Comparison of ENCODE assay signal across 8 mouse cellular contexts in genomic region chr11:5151247-5151630, GRCm38 (mm10). TPM values are rescaled to one million over a fixed set of nuclear protein-coding genes. Genes with fewer than 3 reads are reported as not detected.
DNase-seq lines count a peak whose midpoint lies in the region; ATAC-seq lines count a peak whose summit lies in the region.

No protein-coding gene starts in this region.

- 52% methylated on average over 4 of the region's 4 CpGs for WGBS in heart, embryonic 13.5 days
- 22% methylated on average over 4 of the region's 4 CpGs for WGBS in embryonic facial prominence, embryonic 10.5 days
- 31% methylated on average over 4 of the region's 4 CpGs for WGBS in intestine, embryonic 15.5 days
- 6% methylated on average over 4 of the region's 4 CpGs for WGBS in midbrain, embryonic 11.5 days

- H3K9me3 ChIP-seq in heart, embryonic 13.5 days: no peaks in the 10 kb centered on the region
- H3K9me3 ChIP-seq in embryonic facial prominence, embryonic 10.5 days: no peaks in the 10 kb centered on the region
- no peaks in the 10 kb centered on the region for H3K9me3 ChIP-seq in intestine, embryonic 15.5 days
- H3K9me3 ChIP-seq in midbrain, embryonic 11.5 days (ENCODE audit: control insufficient read depth, low read length): no peaks in the 10 kb centered on the region

- H3K4me2 ChIP-seq in heart, embryonic 13.5 days: peak overlapping the region; percentile 96
- peak overlapping the region; percentile 93 for H3K4me2 ChIP-seq in intestine, embryonic 15.5 days (replicated peaks)
- peak overlapping the region; percentile 95 for H3K4me2 ChIP-seq in midbrain, embryonic 11.5 days

- H3K4me3 ChIP-seq in heart, embryonic 13.5 days: peak overlapping the region; percentile 64
- H3K4me3 ChIP-seq in embryonic facial prominence, embryonic 10.5 days: peak overlapping the region; percentile 75
- peak overlapping the region; percentile 60 for H3K4me3 ChIP-seq in intestine, embryonic 15.5 days (replicated peaks)
- peak overlapping the region; percentile 53 for H3K4me3 ChIP-seq in midbrain, embryonic 11.5 days (ENCODE audit: low read depth, low read length)

- no peaks in the 10 kb centered on the region for H3K36me3 ChIP-seq in heart, embryonic 13.5 days
- H3K36me3 ChIP-seq in embryonic facial prominence, embryonic 10.5 days (replicated peaks): no peaks in the 10 kb centered on the region
- H3K36me3 ChIP-seq in intestine, embryonic 15.5 days: no peaks in the 10 kb centered on the region
- no peaks in the 10 kb centered on the region for H3K36me3 ChIP-seq in midbrain, embryonic 11.5 days (ENCODE audit: control insufficient read depth, insufficient read depth, low read length)

- peaks cover 34% of the 10 kb centered on the region for H3K4me1 ChIP-seq in heart, embryonic 13.5 days
- peaks cover 68% of the 10 kb centered on the region for H3K4me1 ChIP-seq in embryonic facial prominence, embryonic 10.5 days
- H3K4me1 ChIP-seq in intestine, embryonic 15.5 days (replicated peaks): peaks cover 44% of the 10 kb centered on the region
- H3K4me1 ChIP-seq in midbrain, embryonic 11.5 days (ENCODE audit: control insufficient read depth, insufficient read depth, low read length): peaks cover 26% of the 10 kb centered on the region

- DNase-seq in heart, postnatal 10 days: no peak
- no peak for DNase-seq in embryonic facial prominence, embryonic 10.5 days (ENCODE audit: low spot score)
- DNase-seq in midbrain, embryonic 11.5 days (ENCODE audit: low spot score, missing footprints): no peak
- DNase-seq in ovary, adult 18-20 months (ENCODE audit: low spot score): no peak
- DNase-seq in urinary bladder, adult 18-20 months (ENCODE audit: low spot score in 2 of 2): no peak
- DNase-seq in frontal cortex, postnatal 25 days (ENCODE audit: low spot score in 2 of 2): no peak

- intact Hi-C loops in heart, postnatal 10 days (cut with DNase I): no loop called here

- no peak overlapping the region for H3K27ac ChIP-seq in heart, embryonic 13.5 days (replicated peaks)
- peak overlapping the region; percentile 88; the same call in 1 of the 2 replicates for H3K27ac ChIP-seq in embryonic facial prominence, embryonic 10.5 days (replicated peaks)
- peak overlapping the region; percentile 54; the same call in 1 of the 2 replicates for H3K27ac ChIP-seq in intestine, embryonic 15.5 days
- no peak overlapping the region for H3K27ac ChIP-seq in midbrain, embryonic 11.5 days (ENCODE audit: low read depth, low read length)

- H3K9ac ChIP-seq in heart, embryonic 13.5 days: peak overlapping the region; percentile 83; the same call in 1 of the 2 replicates
- peak overlapping the region; percentile 81 for H3K9ac ChIP-seq in intestine, embryonic 15.5 days
- H3K9ac ChIP-seq in midbrain, embryonic 11.5 days (ENCODE audit: low read length): peak overlapping the region; percentile 81

- peaks cover 36% of the 10 kb centered on the region for H3K27me3 ChIP-seq in heart, embryonic 13.5 days (replicated peaks)
- peaks cover 62% of the 10 kb centered on the region for H3K27me3 ChIP-seq in embryonic facial prominence, embryonic 10.5 days (replicated peaks; ENCODE audit: low read depth, poor library complexity, severe bottlenecking)
- no peaks in the 10 kb centered on the region for H3K27me3 ChIP-seq in intestine, embryonic 15.5 days (replicated peaks)
- H3K27me3 ChIP-seq in midbrain, embryonic 11.5 days (ENCODE audit: control insufficient read depth, insufficient read depth, low read length): peaks cover 3% of the 10 kb centered on the region; the same call in 1 of the 2 replicates

- no peak for ATAC-seq in heart, embryonic 13.5 days (ENCODE audit: extremely low read depth, insufficient number of reproducible peaks, low FRiP score, low TSS enrichment)
- ATAC-seq in intestine, embryonic 15.5 days: no peak
- ATAC-seq in midbrain, embryonic 11.5 days (ENCODE audit: low FRiP score): no peak; the same call in 1 of the 2 replicates

RNA-seq across cellular contexts. Expression of gene Emid1, which starts 0.8 kb away (rescaled TPM):
- 8.6 and 9.3 TPM in 2 replicates for polyA plus RNA-seq in heart, embryonic 13.5 days (2015; fragmentation: Nextera tagmentation; extraction: Ambion mirVana)
- 1 to 10 TPM; 4.7 to 5.1 TPM for total RNA-seq in heart, postnatal 10 days (2021)
- polyA plus RNA-seq in embryonic facial prominence, embryonic 10.5 days (2016; fragmentation: Nextera tagmentation; extraction: Ambion mirVana): 13.1 and 24.6 TPM in 2 replicates
- 94.4 and 105 TPM in 2 replicates for polyA plus RNA-seq in intestine, embryonic 15.5 days (2015; fragmentation: Nextera tagmentation; extraction: Ambion mirVana)
- 12.3 and 13.7 TPM in 2 replicates for polyA plus RNA-seq in midbrain, embryonic 11.5 days (2014; fragmentation: Nextera tagmentation; extraction: Ambion mirVana)

RNA-seq across cellular contexts. Expression of gene Ewsr1, which starts 52.2 kb away (rescaled TPM):
- 435 and 450 TPM in 2 replicates for polyA plus RNA-seq in heart, embryonic 13.5 days (2015; fragmentation: Nextera tagmentation; extraction: Ambion mirVana)
- total RNA-seq in heart, postnatal 10 days (2021): 100 to 1,000 TPM; 167 to 175 TPM
- 961 and 969 TPM in 2 replicates for polyA plus RNA-seq in embryonic facial prominence, embryonic 10.5 days (2016; fragmentation: Nextera tagmentation; extraction: Ambion mirVana)
- polyA plus RNA-seq in intestine, embryonic 15.5 days (2015; fragmentation: Nextera tagmentation; extraction: Ambion mirVana): 571 and 594 TPM in 2 replicates
- 419 and 422 TPM in 2 replicates for polyA plus RNA-seq in midbrain, embryonic 11.5 days (2014; fragmentation: Nextera tagmentation; extraction: Ambion mirVana)

RNA-seq across cellular contexts. Expression of gene Rhbdd3, which starts 52.5 kb away (rescaled TPM):
- 28.2 and 34.3 TPM in 2 replicates for polyA plus RNA-seq in heart, embryonic 13.5 days (2015; fragmentation: Nextera tagmentation; extraction: Ambion mirVana)
- 10 to 100 TPM; 19.7 to 19.9 TPM for total RNA-seq in heart, postnatal 10 days (2021)
- 30.8 and 31.9 TPM in 2 replicates for polyA plus RNA-seq in embryonic facial prominence, embryonic 10.5 days (2016; fragmentation: Nextera tagmentation; extraction: Ambion mirVana)
- polyA plus RNA-seq in intestine, embryonic 15.5 days (2015; fragmentation: Nextera tagmentation; extraction: Ambion mirVana): 27.5 and 30.0 TPM in 2 replicates
- 20.4 and 21.3 TPM in 2 replicates for polyA plus RNA-seq in midbrain, embryonic 11.5 days (2014; fragmentation: Nextera tagmentation; extraction: Ambion mirVana)

Comparison
In these comparisons a context has a peak if more than half of its experiments do, and no peak if none do; other contexts are left out.
1. H3K27ac ChIP-seq: peak in embryonic facial prominence, embryonic 10.5 days (single experiment) and intestine, embryonic 15.5 days (single experiment); none in heart, embryonic 13.5 days (single experiment) and midbrain, embryonic 11.5 days (single experiment).
2. Peak in every context shown above with its lines, with median percentiles within 50 percentile points of each other: H3K4me2 ChIP-seq, H3K4me3 ChIP-seq and H3K9ac ChIP-seq.